Mouse (Mus musculus) thymus, adult 2 months (tissue): ENCODE measurements around the gene Nptxr.

Experiments used
- CTCF ChIP-seq: fragments of 200-500 bp; IDR thresholded peaks from 2 replicates; pipeline ENCODE4 v1.5.1; 2012; ENCODE audit warnings: mild to moderate bottlenecking, control low read depth, low read length, moderate library complexity, borderline replicate concordance; ENCODE audit not compliant: control insufficient read depth, poor library complexity, insufficient read depth; ENCODE audit errors: extremely low read depth
- POLR2A ChIP-seq: fragments of 200-500 bp; IDR thresholded peaks from 2 replicates; pipeline ENCODE4 v1.6.1; 2012; ENCODE audit warnings: mild to moderate bottlenecking, low read length, control low read depth, moderate library complexity; ENCODE audit not compliant: control insufficient read depth, poor library complexity, insufficient read depth; ENCODE audit errors: extremely low read depth

GRCm38 (mm10) chr15:79753420-79753752 is 51.2 kb downstream of the Nptxr start:
- TF ChIP-seq CTCF, result no peak
- TF ChIP-seq POLR2A, result no peak
